Mouse (Mus musculus) E14TG2a.4 (cell line): ENCODE results near the gene Atpaf2.

Experiments
- CTCF ChIP-seq: conservative IDR thresholded peaks from 2 replicates; pipeline ENCODE4 v1.5.1; 2014; ENCODE audit warnings: low read length
- NANOG ChIP-seq: IDR thresholded peaks from 2 replicates; pipeline ENCODE4 v1.6.1; 2014; ENCODE audit warnings: borderline replicate concordance, low read length, mixed read lengths
- POU5F1 ChIP-seq: IDR thresholded peaks from 2 replicates; pipeline ENCODE4 v1.6.1; 2014; ENCODE audit warnings: low read length, borderline replicate concordance

DNA sequence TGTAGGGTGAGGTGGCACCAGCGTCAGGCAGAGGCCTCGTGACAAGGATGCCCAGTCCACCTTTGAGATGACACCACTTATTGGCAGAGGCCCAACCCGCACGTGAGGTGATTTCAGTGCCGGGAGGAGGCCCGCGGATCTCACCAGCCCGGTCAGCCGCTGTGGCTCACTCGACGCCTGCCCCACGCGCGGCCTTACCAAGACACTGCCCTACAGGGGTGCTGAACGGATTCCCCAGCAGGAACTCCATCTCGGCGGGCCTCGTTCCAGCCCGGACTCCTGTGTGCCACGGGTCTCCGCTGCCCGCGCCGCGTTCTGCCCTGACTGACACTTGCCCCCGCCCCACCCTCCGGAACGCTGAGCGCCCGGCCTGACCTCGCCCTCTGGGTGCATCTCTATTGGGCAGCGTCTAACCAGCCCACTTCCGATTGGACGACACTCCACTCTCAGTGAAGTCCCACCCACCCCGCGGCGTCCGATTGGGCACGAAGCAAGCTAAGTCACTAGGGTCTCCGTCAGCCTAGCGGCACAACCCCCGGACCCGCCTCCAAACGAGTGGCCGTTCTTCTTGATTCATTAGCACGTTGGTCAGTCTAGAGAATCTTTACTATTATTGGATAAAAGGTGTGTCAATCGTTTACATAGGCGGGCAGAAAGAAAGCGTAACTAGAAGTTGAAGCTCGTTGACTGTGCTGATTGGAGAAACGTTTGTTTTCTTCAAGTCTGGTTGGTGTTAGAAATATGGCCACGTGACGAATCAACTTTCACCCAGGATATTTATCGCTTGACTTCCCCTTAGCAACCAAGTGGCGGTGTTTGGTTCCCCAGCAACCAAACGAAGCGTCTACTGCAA, 65.5 kb downstream of the Atpaf2 start, which contains the start of the genes Tom1l2 and Drc3:
- TF ChIP-seq NANOG (no peak), CTCF (no peak), POU5F1 (no peak)
